Mouse (Mus musculus): ENCODE results near the gene Gabarap. TPM values are rescaled to one million over a fixed set of nuclear protein-coding genes. Genes with fewer than 3 reads are reported as not detected.

The Gabarap gene
- polyA plus RNA-seq, 1 experiment from 2014 or later = 463 TPM

- Histone ChIP-seq H3K4me1 (peaks cover 5% of the 10 kb centered on the region; the same call in 1 of the 2 replicates), H3K4me2 (replicated peaks) (no peak overlapping the region), H3K9ac (no peak overlapping the region), H3K36me3 (peaks cover 69% of the 10 kb centered on the region), H3K9me3 (no peaks in the 10 kb centered on the region), H3K27ac (no peak overlapping the region), H3K27me3 (no peaks in the 10 kb centered on the region), H3K4me3 (no peak overlapping the region)
- 91% methylated on average over 2 of the region's 2 CpGs for WGBS
- no peak for ATAC-seq (ENCODE audit: insufficient number of reproducible peaks, insufficient read depth, low FRiP score, low TSS enrichment)
These were observed 16.0 kb upstream of the Gabarap start for GRCm38 (mm10) chr11:69974907-69975306.

GRCm38 (mm10) chr11:69976271-69976670 is 14.7 kb upstream of the Gabarap start:
- no peak for ATAC-seq (ENCODE audit: insufficient number of reproducible peaks, insufficient read depth, low FRiP score, low TSS enrichment)
- no peaks in the 10 kb centered on the region for H3K27me3 ChIP-seq
- peaks cover 60% of the 10 kb centered on the region for H3K36me3 ChIP-seq
- H3K9me3 ChIP-seq = no peaks in the 10 kb centered on the region
- no peak overlapping the region for H3K4me3 ChIP-seq
- no peak overlapping the region for H3K27ac ChIP-seq
- no peak overlapping the region for H3K9ac ChIP-seq
- peaks cover 5% of the 10 kb centered on the region; the same call in 1 of the 2 replicates for H3K4me1 ChIP-seq
- 83% methylated on average over 4 of the region's 4 CpGs for WGBS
- no peak overlapping the region for H3K4me2 ChIP-seq (replicated peaks)

- Histone ChIP-seq H3K4me3 (peak overlapping the region; percentile 99), H3K4me1 (peaks cover 20% of the 10 kb centered on the region), H3K27me3 (no peaks in the 10 kb centered on the region), H3K4me2 (replicated peaks) (peak overlapping the region; percentile 78), H3K9ac (peak overlapping the region; percentile 99), H3K27ac (peak overlapping the region; percentile 99), H3K36me3 (peaks cover 45% of the 10 kb centered on the region), H3K9me3 (no peaks in the 10 kb centered on the region)
- WGBS = 2% methylated on average over 16 of the region's 16 CpGs
- ATAC-seq (ENCODE audit: insufficient number of reproducible peaks, insufficient read depth, low FRiP score, low TSS enrichment) = no peak; the same call in 1 of the 2 replicates
These were observed 11.1 kb upstream of the Gabarap start for GRCm38 (mm10) chr11:69979827-69980195.

- peak; percentile 91 for ATAC-seq (ENCODE audit: insufficient number of reproducible peaks, insufficient read depth, low FRiP score, low TSS enrichment)
- Histone ChIP-seq H3K36me3 (peaks cover 45% of the 10 kb centered on the region), H3K27ac (peak overlapping the region; percentile 99), H3K4me1 (peaks cover 20% of the 10 kb centered on the region), H3K9ac (peak overlapping the region; percentile 99), H3K27me3 (no peaks in the 10 kb centered on the region), H3K4me2 (replicated peaks) (peak overlapping the region; percentile 78), H3K9me3 (no peaks in the 10 kb centered on the region), H3K4me3 (peak overlapping the region; percentile 99)
- WGBS = under 1% methylated on average over 48 of the region's 60 CpGs
These were observed 10.5 kb upstream of the Gabarap start for GRCm38 (mm10) chr11:69980196-69981140.

GRCm38 (mm10) chr11:69981141-69981762 is 9.7 kb upstream of the Gabarap start, which contains the start of gene Ctdnep1:
Ctdnep1 (plus strand) TSS chr11:69981156.
- no peak; the same call in 1 of the 2 replicates for ATAC-seq (ENCODE audit: insufficient number of reproducible peaks, insufficient read depth, low FRiP score, low TSS enrichment)
- Histone ChIP-seq H3K9me3 (no peaks in the 10 kb centered on the region), H3K27me3 (no peaks in the 10 kb centered on the region), H3K4me1 (peaks cover 20% of the 10 kb centered on the region), H3K9ac (peak within 1 kb of the TSS; percentile 99), H3K36me3 (peaks cover 42% of the 10 kb centered on the region), H3K4me2 (replicated peaks) (peak within 1 kb of the TSS; percentile 78), H3K4me3 (peak within 1 kb of the TSS; percentile 99), H3K27ac (peak within 1 kb of the TSS; percentile 99)
- under 1% methylated on average over 43 of the region's 43 CpGs for WGBS

- Histone ChIP-seq H3K4me1 (peaks cover 20% of the 10 kb centered on the region), H3K9me3 (no peaks in the 10 kb centered on the region), H3K27me3 (no peaks in the 10 kb centered on the region), H3K4me3 (peak within 1 kb of the TSS; percentile 99), H3K4me2 (replicated peaks) (peak within 1 kb of the TSS; percentile 78), H3K9ac (peak within 1 kb of the TSS; percentile 99), H3K36me3 (peaks cover 47% of the 10 kb centered on the region), H3K27ac (peak within 1 kb of the TSS; percentile 99)
- no peak for ATAC-seq (ENCODE audit: insufficient number of reproducible peaks, insufficient read depth, low FRiP score, low TSS enrichment)
- 56% methylated on average over 8 of the region's 8 CpGs for WGBS
These were observed 8.7 kb upstream of the Gabarap start, which contains the start of gene Elp5 for GRCm38 (mm10) chr11:69982225-69982624. Elp5 (minus strand) TSS chr11:69982517.

- Histone ChIP-seq H3K9me3 (no peaks in the 10 kb centered on the region), H3K36me3 (peaks cover 48% of the 10 kb centered on the region), H3K27ac (peak overlapping the region; percentile 70; the same call in 1 of the 2 replicates), H3K4me2 (replicated peaks) (peak overlapping the region; percentile 78), H3K4me1 (peaks cover 20% of the 10 kb centered on the region), H3K27me3 (no peaks in the 10 kb centered on the region), H3K4me3 (peak overlapping the region; percentile 99), H3K9ac (peak overlapping the region; percentile 99)
- WGBS = 28% methylated on average over 5 of the region's 5 CpGs
- ATAC-seq (ENCODE audit: insufficient number of reproducible peaks, insufficient read depth, low FRiP score, low TSS enrichment) = no peak
These were observed 8.1 kb upstream of the Gabarap start for GRCm38 (mm10) chr11:69982877-69983276.

- H3K9ac ChIP-seq = peak overlapping the region; percentile 99
- 86% methylated on average over 4 of the region's 4 CpGs for WGBS
- H3K4me3 ChIP-seq = peak overlapping the region; percentile 99
- H3K4me2 ChIP-seq (replicated peaks) = peak overlapping the region; percentile 78
- no peak for ATAC-seq (ENCODE audit: insufficient number of reproducible peaks, insufficient read depth, low FRiP score, low TSS enrichment)
- no peaks in the 10 kb centered on the region for H3K27me3 ChIP-seq
- H3K9me3 ChIP-seq = no peaks in the 10 kb centered on the region
- H3K4me1 ChIP-seq = peaks cover 20% of the 10 kb centered on the region
- peak overlapping the region; percentile 70; the same call in 1 of the 2 replicates for H3K27ac ChIP-seq
- H3K36me3 ChIP-seq = peaks cover 50% of the 10 kb centered on the region
These were observed 7.6 kb upstream of the Gabarap start for GRCm38 (mm10) chr11:69983377-69983776.

GRCm38 (mm10) chr11:69984431-69984830 is 6.5 kb upstream of the Gabarap start:
- whole genome bisulfite sequencing = 88% methylated on average over 8 of the region's 8 CpGs
- Histone ChIP-seq H3K9ac (no peak overlapping the region), H3K27ac (no peak overlapping the region), H3K4me1 (peaks cover 18% of the 10 kb centered on the region), H3K4me2 (replicated peaks) (no peak overlapping the region), H3K9me3 (no peaks in the 10 kb centered on the region), H3K4me3 (no peak overlapping the region), H3K36me3 (peaks cover 55% of the 10 kb centered on the region), H3K27me3 (no peaks in the 10 kb centered on the region)
- no peak for ATAC-seq (ENCODE audit: insufficient number of reproducible peaks, insufficient read depth, low FRiP score, low TSS enrichment)

- no peak for ATAC-seq (ENCODE audit: insufficient number of reproducible peaks, insufficient read depth, low FRiP score, low TSS enrichment)
- H3K27ac ChIP-seq = 0 out of 2 replicates have a peak overlapping the region, but pooled peaks have one; percentile 25
- H3K36me3 ChIP-seq = peaks cover 67% of the 10 kb centered on the region
- peaks cover 8% of the 10 kb centered on the region for H3K4me1 ChIP-seq
- H3K27me3 ChIP-seq = no peaks in the 10 kb centered on the region
- H3K9me3 ChIP-seq = no peaks in the 10 kb centered on the region
- peak overlapping the region; percentile 4; the same call in 1 of the 2 replicates for H3K4me3 ChIP-seq
- H3K4me2 ChIP-seq (replicated peaks) = no peak overlapping the region
- peak overlapping the region; percentile 12; the same call in 1 of the 2 replicates for H3K9ac ChIP-seq
- WGBS = 95% methylated on average over 8 of the region's 8 CpGs
These were observed 994 bp upstream of the Gabarap start for GRCm38 (mm10) chr11:69989949-69990348.

GRCm38 (mm10) chr11:69991711-69992110 is 768 bp downstream of the Gabarap start:
- Histone ChIP-seq H3K27me3 (no peaks in the 10 kb centered on the region), H3K9me3 (no peaks in the 10 kb centered on the region), H3K9ac (peak overlapping the region; percentile 87), H3K36me3 (peaks cover 51% of the 10 kb centered on the region), H3K4me2 (replicated peaks) (peak overlapping the region; percentile 66), H3K27ac (peak overlapping the region; percentile 88), H3K4me3 (peak overlapping the region; percentile 77), H3K4me1 (peaks cover 8% of the 10 kb centered on the region)
- ATAC-seq (ENCODE audit: insufficient number of reproducible peaks, insufficient read depth, low FRiP score, low TSS enrichment) = no peak
- WGBS = under 1% methylated on average over 15 of the region's 15 CpGs
